Mouse (Mus musculus) heart, postnatal 25 days (tissue): ENCODE data around the gene 1700037C18Rik. TPM values are rescaled to one million over a fixed set of nuclear protein-coding genes. Genes with fewer than 3 reads are reported as not detected.

Experiments
- DNase-seq: peaks from one replicate; pipeline ENCODE4 v3.0.0; 2022; ENCODE audit warnings: low spot score
- intact Hi-C: fragments of 180-260 bp; cut with DNase I; formaldehyde crosslinking; loops from one replicate; pipeline ENCODE4 v1.15.1; 2025
- total RNA-seq, 2 experiments: library from RNA; stranded (reverse); gene quantifications; 2 replicates each; pipeline ENCODE4 v1.2.3; 2021

1700037C18Rik gene
- total RNA-seq = 1 to 10 TPM; 3.0 to 3.7 TPM

DNA sequence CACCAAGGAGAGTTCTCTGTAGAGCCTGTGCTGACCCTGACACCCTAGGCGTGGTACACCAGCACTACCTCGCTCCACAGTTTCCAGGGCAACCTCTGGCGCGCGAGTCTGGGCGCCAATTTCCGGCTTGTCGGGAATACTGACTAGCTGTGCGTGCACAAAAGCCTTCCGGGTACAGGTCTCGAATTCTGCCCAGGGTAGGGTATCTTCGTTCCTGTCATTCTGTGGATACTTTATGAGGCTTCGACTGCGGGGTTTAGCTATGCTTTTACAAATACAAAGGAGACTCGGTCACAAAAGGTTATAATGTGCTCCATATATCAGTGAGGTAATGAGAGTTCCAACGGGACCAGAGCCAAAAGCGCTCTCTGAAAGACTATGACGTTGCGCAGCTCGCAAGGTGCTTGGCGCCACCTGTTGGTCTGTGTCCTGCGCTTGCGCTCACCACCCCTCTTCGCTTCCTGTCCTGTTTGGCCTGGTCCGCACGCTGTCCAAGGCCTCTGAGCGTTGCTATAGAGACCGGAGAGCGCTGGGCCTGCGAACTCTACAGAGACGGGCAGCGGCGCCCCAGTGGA is at the start of gene 1700037C18Rik, which contains the start of gene Cluap1:
Gene 1700037C18Rik, minus strand, starts transcription at position 153 of the 575 bp plus-strand sequence.
Gene Cluap1, plus strand, starts transcription at position 265 of the 575 bp plus-strand sequence.
- intact Hi-C loops = loop anchor here (1.0 to 10.0 kb wide), 4 partner anchors 24 to 164 kb away; partner anchors contain the start of genes Gm20695, Slx4, Zfp174 and Zfp263
- peak; percentile 87 for DNase-seq

GRCm38 (mm10) chr16:3956369-3956768 is 47.9 kb upstream of the 1700037C18Rik start:
- intact Hi-C loops = no loop called here
- peak; percentile 19 for DNase-seq

GRCm38 (mm10) chr16:3951141-3951540 is 42.7 kb upstream of the 1700037C18Rik start:
- intact Hi-C loops = no loop called here
- no peak for DNase-seq

- no peak for DNase-seq
- intact Hi-C loops = no loop called here
These were observed 26.2 kb upstream of the 1700037C18Rik start for GRCm38 (mm10) chr16:3934701-3935100.

GRCm38 (mm10) chr16:3934091-3934490 is 25.6 kb upstream of the 1700037C18Rik start:
- intact Hi-C loops = no loop called here
- no peak for DNase-seq

DNA sequence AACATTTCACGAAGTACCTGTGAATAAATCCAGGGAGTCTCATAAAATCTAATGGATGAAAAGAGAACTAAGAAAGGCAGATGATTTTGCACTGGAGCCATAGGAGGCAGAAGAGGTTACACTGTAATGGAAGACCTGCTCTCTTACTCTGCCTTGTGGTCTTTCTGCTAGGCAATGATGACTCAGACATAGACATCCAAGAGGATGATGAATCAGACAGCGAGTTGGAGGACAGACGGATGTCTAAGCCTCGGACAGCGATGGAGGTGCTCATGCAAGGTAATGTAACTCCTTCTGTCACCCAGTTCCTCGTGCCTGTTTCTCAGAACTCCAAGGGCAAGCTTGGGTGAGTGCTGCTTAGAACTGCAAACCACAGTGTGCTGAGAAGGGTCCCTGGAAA is 25.0 kb upstream of the 1700037C18Rik start:
- DNase-seq = no peak

GRCm38 (mm10) chr16:3929151-3929550 is 20.7 kb upstream of the 1700037C18Rik start:
- intact Hi-C loops = no loop called here
- DNase-seq = no peak

More for the DNA sequence above, 25.0 kb upstream of the 1700037C18Rik start:
- intact Hi-C loops = no loop called here

GRCm38 (mm10) chr16:3928582-3928981 is 20.1 kb upstream of the 1700037C18Rik start:
- intact Hi-C loops = no loop called here
- no peak for DNase-seq

DNA sequence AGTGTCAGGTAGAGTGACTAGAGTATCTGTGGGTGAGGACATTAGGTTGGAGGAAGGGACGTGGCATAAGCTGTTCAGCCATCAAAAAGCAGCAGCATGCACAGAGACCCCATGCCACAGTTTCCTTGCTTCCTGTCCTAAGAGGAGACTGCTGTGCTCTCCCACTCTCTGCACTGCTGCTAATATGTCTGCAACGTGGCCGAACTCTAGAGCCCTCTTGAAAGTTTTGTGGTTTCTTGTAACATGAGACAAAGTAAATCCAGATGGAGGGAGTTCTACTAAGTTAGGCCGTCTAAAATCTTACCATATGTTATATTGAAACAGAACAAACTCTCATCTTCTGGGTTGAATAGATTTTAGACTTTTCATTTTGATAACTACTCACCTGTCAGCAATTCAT is 15.5 kb upstream of the 1700037C18Rik start:
- no peak for DNase-seq
- intact Hi-C loops = no loop called here

DNA sequence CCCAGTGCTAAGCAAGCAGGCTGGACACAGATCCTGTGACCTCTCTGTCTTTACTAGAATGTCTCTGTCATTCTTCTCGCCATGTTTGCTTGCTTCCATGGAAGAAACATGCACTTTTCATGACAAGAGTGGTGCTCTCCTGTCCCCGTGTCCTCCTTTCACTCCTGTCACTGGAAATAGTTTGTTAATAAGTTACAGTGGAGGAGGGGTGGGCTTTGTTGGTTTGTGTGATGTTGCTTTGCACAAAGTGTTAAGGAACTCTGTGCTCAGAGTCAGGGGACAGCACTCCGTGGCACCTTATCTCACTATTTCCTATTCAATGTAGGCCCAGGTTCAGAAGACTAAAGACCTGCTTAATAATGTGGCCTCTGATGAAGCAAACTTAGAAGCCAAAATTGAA is 15.0 kb upstream of the 1700037C18Rik start:
- no peak for DNase-seq
- intact Hi-C loops = no loop called here

DNA sequence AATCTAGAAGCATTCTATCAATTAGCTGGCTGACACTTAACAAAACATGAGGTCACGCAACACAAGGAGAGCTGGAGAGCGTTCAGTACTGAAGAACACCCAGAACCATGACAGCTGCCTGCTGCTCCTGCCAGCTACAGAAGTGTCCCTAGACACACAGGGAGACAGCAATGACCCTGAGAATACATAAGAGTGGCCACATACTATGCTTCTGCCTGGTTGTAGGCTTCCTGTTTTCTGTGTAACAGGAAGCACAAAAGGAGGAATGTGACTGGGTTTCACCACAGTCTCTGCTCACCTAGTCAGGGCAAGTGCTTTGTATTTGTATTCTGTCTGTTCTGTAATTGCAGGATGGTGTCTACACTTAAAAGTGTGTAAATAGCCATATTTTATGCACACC is 12.3 kb upstream of the 1700037C18Rik start:
- intact Hi-C loops = no loop called here
- no peak for DNase-seq

DNA sequence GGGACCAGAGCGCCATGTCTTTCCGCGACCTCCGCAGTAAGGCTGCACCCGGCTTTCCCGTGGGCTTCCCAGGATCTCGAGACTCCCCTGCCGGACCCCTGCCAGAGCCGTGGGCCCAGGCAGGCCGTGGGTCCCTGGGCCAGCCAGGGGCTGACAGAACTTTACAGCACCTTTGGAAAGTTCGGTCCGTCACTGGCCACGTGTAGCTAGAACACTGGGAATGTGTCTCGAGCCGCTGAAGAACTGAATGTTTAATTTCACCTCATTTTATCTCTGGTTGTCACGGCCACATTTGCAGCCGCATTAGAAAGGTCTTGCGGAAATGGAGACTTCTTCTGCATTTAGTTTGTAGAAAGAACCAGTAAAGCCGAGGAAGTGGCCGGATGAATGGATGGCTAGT is 629 bp upstream of the 1700037C18Rik start:
- intact Hi-C loops = loop anchor here (2.0 to 10.0 kb wide), 3 partner anchors 62 to 164 kb away; partner anchors contain the start of genes Slx4, Zfp174 and Zfp263
- no peak for DNase-seq

GRCm38 (mm10) chr16:3907471-3907870 is 1.0 kb downstream of the 1700037C18Rik start:
- intact Hi-C loops = loop anchor here (5.0 to 10.0 kb wide), 2 partner anchors 95 to 163 kb away; partner anchors contain the start of genes Slx4 and Zfp263
- DNase-seq = no peak

DNA sequence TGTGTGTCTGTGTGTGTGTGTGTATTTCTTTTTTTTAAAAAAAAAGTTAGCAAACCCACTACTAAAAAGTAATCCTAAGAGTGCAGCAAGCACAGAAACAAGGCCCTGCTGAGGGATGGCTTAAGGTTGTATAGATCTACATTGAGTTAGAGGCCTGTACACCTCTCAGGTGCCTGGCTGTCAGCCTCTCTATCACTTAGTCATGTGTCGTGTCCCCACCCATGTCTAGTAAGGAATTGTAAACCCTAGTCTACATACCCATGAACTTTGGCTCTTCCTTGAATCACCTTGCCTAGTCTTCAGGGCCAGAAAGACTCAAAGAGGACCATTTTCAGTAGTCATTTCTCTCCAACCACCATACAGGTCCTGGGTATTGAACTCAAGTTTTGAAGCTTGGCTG is 11.9 kb downstream of the 1700037C18Rik start:
- intact Hi-C loops = no loop called here
- DNase-seq = no peak

GRCm38 (mm10) chr16:3896046-3896445 is 12.4 kb downstream of the 1700037C18Rik start:
- no peak for DNase-seq
- intact Hi-C loops = no loop called here

GRCm38 (mm10) chr16:3895173-3895792 is 13.2 kb downstream of the 1700037C18Rik start:
- DNase-seq = peak; percentile 50
- intact Hi-C loops = no loop called here

- DNase-seq = no peak
- intact Hi-C loops = no loop called here
These were observed 14.8 kb downstream of the 1700037C18Rik start for GRCm38 (mm10) chr16:3893739-3894138.

DNA sequence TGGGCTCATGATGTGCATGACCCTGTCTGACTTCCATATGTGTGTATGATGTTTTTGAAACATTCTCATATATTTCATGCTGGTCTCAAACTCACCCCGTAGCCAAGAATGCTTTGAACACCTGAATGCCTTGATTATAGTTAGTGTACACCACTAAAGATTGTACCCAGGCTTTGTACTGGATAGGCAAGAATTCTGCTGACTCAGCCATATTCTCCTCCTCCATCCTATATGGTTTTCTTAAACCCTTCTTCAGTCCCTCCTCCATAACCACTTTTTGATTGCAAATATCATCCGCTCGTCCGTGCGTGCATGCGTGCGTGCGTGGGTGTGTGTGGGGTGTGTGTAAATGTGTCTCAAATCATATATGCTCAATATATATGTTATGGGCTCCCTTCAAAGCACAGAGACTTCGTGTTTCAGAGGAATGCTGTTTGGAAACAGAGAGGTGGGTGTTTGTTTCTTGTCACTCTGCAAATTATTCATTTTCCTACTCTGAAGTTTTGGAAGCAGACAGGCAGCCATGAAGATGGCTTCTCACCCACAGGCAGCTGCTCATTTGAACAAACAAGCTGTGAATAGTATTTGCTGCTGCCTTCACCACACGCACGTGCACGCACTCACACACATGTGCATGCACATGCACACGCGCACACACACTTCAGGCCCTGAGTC is 16.7 kb downstream of the 1700037C18Rik start:
- no peak for DNase-seq
- intact Hi-C loops = no loop called here

DNA sequence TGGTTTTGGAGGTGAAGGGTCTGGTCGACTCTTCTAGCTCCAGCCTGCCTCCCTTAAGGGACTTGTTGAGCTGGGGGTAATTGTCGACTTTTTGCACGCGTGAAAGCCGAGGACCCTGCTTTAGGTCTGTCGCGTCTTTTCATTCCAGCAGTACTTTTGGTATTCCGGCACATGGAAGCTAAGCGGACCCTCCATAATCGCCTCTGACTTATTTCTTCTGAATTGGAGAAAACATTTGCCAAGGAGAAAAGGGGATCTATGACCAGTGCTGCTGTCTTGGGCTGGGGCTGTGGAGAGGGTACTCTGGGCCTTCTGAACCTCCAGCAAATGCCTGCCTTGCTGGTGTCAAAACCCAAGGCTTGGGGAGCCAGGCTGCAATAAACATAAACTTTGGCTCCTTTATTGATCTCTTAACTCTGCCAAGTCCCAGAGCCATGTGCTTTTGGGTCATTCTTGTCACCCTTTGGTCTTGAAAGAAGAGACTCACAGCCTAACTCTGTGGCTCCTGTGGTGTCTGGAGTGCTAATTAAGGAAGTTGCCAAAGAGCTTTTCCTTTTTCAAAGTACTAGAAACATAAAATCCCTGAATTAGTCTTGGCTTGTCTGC is 23.3 kb downstream of the 1700037C18Rik start:
- intact Hi-C loops = no loop called here
- no peak for DNase-seq
